Mouse (Mus musculus) heart, embryonic 16.5 days (tissue): ENCODE results near the gene Prpf40a. TPM values are rescaled to one million over a fixed set of nuclear protein-coding genes. Genes with fewer than 3 reads are reported as not detected.

ENCODE experiments used
- ATAC-seq: fragments of 200-750 bp; cut with Nextera tagmentation; replicated peaks from 2 replicates; pipeline ENCODE4 v1.8.0; 2017; ENCODE audit warnings: moderate number of reproducible peaks; ENCODE audit not compliant: insufficient read depth, low FRiP score; ENCODE audit errors: extremely low read depth
- H3K27ac ChIP-seq: fragments of 300-500 bp; sonication (generic); 2 replicates; pipeline ENCODE4 v1.5.1; 2014; ENCODE audit warnings: mild to moderate bottlenecking, low read length, control low read depth, moderate library complexity
- H3K27me3 ChIP-seq: fragments of 300-500 bp; sonication (generic); 2 replicates; pipeline ENCODE4 v1.6.1; 2014; ENCODE audit warnings: low read length, mixed read lengths; ENCODE audit not compliant: control insufficient read depth, insufficient read depth
- H3K36me3 ChIP-seq: fragments of 300-500 bp; sonication (generic); 2 replicates; pipeline ENCODE4 v1.6.1; 2014; ENCODE audit not compliant: control insufficient read depth, insufficient read depth
- H3K4me1 ChIP-seq: fragments of 300-500 bp; sonication (generic); 2 replicates; pipeline ENCODE4 v1.6.1; 2014; ENCODE audit warnings: low read length, mixed read lengths; ENCODE audit not compliant: control insufficient read depth, insufficient read depth
- H3K4me2 ChIP-seq: fragments of 300-500 bp; sonication (generic); 2 replicates; pipeline ENCODE4 v1.6.1; 2014; ENCODE audit warnings: low read depth, mild to moderate bottlenecking, control low read depth, low read length
- H3K4me3 ChIP-seq: fragments of 300-500 bp; sonication (generic); 2 replicates; pipeline ENCODE4 v1.5.1; 2014; ENCODE audit warnings: mild to moderate bottlenecking, control low read depth, low read length
- H3K9ac ChIP-seq: fragments of 300-500 bp; sonication (generic); 2 replicates; pipeline ENCODE4 v1.6.1; 2014; ENCODE audit warnings: low read length, control low read depth
- H3K9me3 ChIP-seq: fragments of 300-500 bp; sonication (generic); replicated peaks from 2 replicates; pipeline ENCODE4 v1.6.1; 2016; ENCODE audit warnings: low read length; ENCODE audit not compliant: control insufficient read depth
- WGBS: fragments of 180-500 bp; shearing (Covaris S2); extraction: QIAGEN DNeasy Blood & Tissue Kit; methylation state at CpG from one replicate; pipeline ENCODE4 v1.1.7; 2014; 5-methylcytosine and 5-hydroxymethylcytosine counted together
- polyA plus RNA-seq: library from polyadenylated mRNA; unstranded; fragments of >200 nt; fragmentation: Nextera tagmentation; extraction: Ambion mirVana; gene quantifications from 2 replicates; pipeline ENCODE4 v1.2.1, GENCODE M21; 2015

Prpf40a gene
- polyA plus RNA-seq, 1 experiment from 2014 or later = 81.4 TPM

DNA sequence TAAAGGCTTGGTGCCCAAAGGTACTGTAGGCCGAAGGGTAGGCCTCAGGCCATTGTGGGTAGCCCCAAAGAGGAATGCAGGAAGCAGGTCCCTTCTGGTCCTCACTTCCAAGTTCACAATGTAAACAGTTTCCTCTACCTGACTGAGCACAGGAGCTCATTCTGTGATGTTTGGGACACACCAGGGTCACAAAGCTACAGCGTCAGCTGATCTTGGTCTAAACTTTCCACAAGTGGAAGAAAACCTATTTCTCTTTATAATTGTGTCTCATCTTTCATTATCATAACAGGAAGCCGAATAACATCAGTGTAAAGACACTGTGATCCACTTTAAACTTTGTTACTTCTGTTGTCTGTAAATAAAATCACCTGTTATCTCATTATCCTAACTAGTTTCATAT lies 95.6 kb downstream of the Prpf40a start:
- WGBS = 85% methylated on average over 3 of the region's 3 CpGs
- H3K27ac ChIP-seq = no peak overlapping the region
- H3K4me1 ChIP-seq = no peaks in the 10 kb centered on the region
- ATAC-seq = no peak
- no peaks in the 10 kb centered on the region for H3K9me3 ChIP-seq
- H3K36me3 ChIP-seq = no peaks in the 10 kb centered on the region
- H3K4me2 ChIP-seq = no peak overlapping the region
- H3K9ac ChIP-seq = no peak overlapping the region
- H3K27me3 ChIP-seq = no peaks in the 10 kb centered on the region
- H3K4me3 ChIP-seq = no peak overlapping the region

DNA sequence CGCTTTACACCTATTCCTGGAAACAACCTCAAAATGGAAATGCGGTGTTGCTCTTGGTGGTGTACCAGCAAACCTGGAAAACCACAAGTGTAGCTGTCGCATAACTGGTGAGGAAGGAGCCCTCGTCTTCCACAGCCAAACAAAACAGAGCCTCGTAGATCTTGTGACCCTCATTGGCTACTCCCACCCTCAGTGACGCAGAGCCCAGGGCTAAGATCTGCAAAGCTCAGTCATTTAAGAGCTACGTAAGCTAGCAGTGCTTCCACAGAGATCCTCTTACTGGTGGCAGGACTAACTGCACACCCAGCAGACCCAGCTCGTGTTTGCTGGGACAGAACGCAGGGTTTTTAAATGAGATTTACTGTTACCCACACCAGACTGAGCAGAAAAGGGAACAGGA lies 96.1 kb downstream of the Prpf40a start:
- Histone ChIP-seq H3K4me2 (no peak overlapping the region), H3K27me3 (no peaks in the 10 kb centered on the region), H3K4me1 (no peaks in the 10 kb centered on the region), H3K9me3 (no peaks in the 10 kb centered on the region), H3K36me3 (no peaks in the 10 kb centered on the region), H3K9ac (no peak overlapping the region), H3K4me3 (no peak overlapping the region), H3K27ac (no peak overlapping the region)
- 69% methylated on average over 9 of the region's 9 CpGs for WGBS
- ATAC-seq = peak; percentile 37

DNA sequence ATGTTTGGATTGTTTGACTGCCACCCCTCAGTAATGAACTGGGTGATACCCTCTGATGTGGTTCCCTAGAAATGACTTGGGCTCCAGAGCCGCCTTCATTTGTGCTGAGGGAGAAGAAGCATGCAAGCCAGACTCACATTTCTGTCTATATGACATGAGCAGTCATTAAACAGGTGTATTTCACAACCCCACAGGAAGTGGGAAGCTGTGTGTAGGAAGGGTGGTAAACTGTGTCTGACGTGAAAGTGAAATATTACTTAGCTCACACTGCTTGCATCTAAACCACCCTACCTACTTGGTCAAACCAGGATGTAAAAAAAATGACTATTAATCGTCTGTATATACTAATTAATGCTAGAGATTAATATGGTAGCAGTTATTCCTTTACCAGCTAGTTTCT lies 102.3 kb downstream of the Prpf40a start:
- Histone ChIP-seq H3K4me3 (no peak overlapping the region), H3K36me3 (no peaks in the 10 kb centered on the region), H3K9ac (no peak overlapping the region), H3K27ac (no peak overlapping the region), H3K27me3 (no peaks in the 10 kb centered on the region), H3K9me3 (no peaks in the 10 kb centered on the region), H3K4me1 (no peaks in the 10 kb centered on the region), H3K4me2 (no peak overlapping the region)
- no peak for ATAC-seq
- WGBS = 84% methylated on average over 3 of the region's 3 CpGs

DNA sequence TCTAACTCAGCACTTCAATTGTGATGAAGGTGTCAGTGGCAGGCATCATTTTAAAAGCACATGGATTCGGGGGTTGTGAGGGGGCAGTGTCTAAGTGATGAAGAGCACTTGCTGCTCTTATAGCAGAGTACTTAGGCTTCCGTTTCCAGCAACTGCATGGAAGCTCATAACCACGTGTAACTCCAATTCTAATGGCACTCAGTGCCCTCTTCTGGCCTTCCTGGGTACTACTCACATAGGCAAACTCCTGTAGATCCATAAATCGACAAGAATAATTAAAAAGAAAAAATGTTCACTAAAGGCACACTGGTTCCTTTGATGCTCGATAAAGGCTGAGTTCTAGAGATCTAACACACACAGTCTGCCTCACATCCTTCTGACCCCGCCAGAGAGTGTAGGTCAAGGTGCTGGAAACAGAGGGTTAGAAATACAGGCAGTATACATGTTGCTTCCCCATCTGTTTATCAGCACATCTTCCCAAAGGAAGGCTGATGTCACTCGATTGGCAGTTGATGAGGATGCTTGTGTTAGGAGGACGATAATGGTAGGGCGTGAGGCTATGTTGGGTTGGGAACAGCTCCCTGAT lies 105.4 kb downstream of the Prpf40a start:
- Histone ChIP-seq H3K4me2 (no peak overlapping the region), H3K4me3 (no peak overlapping the region), H3K9ac (no peak overlapping the region), H3K4me1 (no peaks in the 10 kb centered on the region), H3K27ac (no peak overlapping the region), H3K9me3 (no peaks in the 10 kb centered on the region), H3K27me3 (no peaks in the 10 kb centered on the region), H3K36me3 (no peaks in the 10 kb centered on the region)
- ATAC-seq = no peak
- WGBS = 45% methylated on average over 9 of the region's 9 CpGs

Other genes with a start within 250 kb of the Prpf40a start
- 28.8 and 39.8 TPM in 2 replicates for gene Arl6ip6, start 442 bp upstream of the Prpf40a start, polyA plus RNA-seq